Mouse (Mus musculus): ENCODE results near the gene Slc7a14. TPM values are rescaled to one million over a fixed set of nuclear protein-coding genes. Genes with fewer than 3 reads are reported as not detected.

Gene Slc7a14
- total RNA-seq, 2 experiments from 2014 or later: 0.07 to 0.14 TPM

GRCm38 (mm10) chr3:31208046-31208445 lies 102.1 kb downstream of the Slc7a14 start:
- DNase-seq: no peak

DNA sequence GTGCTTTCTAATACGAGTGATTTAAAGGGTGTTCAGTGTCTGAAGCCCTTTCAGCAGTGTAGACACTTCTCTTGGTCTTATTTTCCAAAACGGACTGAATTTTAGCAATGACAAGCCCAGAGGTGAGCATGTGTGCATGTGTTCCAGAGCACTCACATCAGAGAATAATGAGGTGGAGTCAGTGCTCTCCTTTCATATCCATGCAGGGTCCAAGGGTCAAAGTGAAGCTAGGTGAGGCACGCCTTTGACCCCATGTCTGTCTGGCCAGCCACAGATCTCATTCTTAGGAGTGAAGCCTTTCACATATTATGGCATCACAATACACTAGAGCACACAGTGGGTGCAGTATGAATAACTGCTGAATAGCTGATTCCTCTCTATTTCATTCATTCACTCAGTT lies 105.0 kb downstream of the Slc7a14 start:
- DNase-seq: no peak

DNA sequence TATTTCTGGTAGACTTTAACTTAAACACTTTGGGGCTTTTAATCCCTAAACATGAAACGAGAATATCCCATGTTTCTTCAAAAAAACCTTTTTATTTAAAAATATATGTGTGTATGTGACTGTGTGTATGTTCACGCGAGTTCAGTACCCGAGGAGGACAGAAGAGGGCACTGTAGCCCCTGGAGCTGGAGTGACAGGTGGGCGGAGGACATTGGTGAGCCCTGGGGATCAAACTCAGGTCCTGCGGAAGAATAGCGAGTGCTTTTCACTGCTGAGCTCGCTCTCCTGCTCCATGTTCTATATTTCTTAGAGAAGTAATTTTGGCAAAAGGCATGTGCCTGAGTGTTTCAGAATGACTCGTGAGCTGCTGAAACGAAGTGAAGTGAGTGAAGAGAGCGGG lies 106.2 kb downstream of the Slc7a14 start:
- no peak for DNase-seq

DNA sequence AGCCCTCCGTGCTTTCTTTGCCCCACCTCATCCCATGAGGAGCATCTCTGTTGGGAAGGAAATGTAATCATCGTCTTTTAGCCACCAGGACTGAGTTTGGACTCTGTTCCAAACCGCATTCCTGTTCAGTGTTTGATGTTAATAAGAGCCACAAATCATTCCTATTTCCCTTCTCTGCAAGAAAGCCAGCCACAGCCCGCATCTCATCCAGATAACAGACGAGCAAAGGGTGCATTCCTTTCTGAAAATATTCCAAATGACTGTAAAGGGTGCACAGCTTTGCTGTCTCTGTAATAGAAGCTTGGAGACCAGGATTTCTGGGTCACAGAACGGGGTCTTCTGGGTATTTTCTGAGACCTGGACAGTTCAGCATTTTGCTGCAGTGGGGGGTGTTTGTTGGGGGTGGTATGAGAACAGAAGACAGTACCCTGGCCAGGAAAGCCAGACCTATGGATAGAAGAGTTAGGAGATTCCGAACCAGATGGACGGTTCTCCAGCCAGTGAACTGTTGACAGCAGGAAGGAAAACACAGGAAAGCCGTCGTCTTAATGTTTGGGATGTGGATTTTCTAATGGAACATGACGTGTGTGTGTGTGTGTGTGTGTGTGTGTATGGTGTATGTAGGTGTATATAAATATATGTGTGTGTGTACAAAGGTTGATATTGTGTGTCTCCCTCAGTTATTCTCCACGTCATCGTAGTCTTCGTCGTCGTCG lies 110.9 kb downstream of the Slc7a14 start:
- no peak for DNase-seq

DNA sequence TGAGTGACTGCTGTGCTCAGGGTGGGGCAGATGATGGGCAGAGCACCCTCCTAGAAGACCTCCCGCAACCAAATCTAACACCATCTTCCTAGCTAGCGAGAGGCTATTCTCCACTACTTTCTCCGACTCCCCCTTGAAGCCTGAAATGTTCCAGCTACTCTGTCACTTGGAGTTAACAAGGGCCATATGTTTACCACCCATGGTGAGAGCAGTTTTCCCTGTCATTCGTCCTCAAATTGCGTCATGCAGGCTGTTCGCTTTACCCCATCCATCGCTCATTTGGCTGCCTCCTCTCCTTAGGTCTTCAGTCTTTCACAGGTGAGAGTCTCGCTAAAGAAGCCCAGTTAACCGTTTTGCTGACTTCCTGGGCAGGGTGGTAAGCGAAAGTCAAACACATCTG lies 118.8 kb downstream of the Slc7a14 start:
- DNase-seq: no peak

DNA sequence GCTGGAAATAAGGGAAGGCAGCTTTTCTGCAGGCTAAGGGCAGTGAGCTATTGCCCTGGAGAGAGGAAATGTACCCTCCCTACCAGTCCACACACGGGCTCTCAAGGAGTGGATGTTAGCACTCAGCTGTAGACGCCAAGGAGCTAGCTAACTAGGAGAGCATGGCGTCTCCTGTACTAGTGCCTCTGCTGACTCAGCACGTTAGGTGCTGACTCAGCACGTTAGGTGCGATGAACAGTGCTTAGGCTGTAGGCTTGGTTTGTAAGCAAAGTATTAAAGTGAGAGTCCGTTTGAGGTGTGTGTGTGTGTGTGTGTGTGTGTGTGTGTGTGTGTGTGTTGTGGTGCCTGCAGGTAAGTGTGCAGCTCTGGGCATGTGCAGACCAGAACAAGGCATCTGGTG lies 119.8 kb downstream of the Slc7a14 start:
- DNase-seq: no peak

GRCm38 (mm10) chr3:31166365-31166871 lies 143.8 kb downstream of the Slc7a14 start:
- no peak for DNase-seq

- no peak for DNase-seq
Observed at GRCm38 (mm10) chr3:31165803-31166202, 144.4 kb downstream of the Slc7a14 start.

GRCm38 (mm10) chr3:31162860-31163259 lies 147.3 kb downstream of the Slc7a14 start:
- DNase-seq: no peak

DNA sequence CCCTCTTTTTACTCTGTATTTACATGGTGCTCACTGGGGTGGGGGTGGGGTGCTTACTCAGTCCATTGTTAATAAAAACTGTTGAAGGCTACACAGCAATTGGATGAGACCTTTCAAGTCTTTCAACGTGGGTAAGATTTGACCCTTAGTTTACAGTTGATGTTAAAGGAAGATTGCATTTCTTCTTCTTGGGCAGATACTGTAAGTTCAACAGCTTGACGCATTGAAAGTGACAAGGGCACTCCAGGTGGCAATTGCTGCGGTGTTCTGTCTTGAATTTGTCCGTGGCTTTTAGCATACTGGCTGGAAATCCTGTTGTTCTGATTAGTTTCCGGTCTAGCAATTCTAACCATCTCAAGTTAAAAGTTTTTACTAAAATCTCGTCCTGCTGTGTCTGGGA lies 148.8 kb downstream of the Slc7a14 start:
- DNase-seq: no peak

DNA sequence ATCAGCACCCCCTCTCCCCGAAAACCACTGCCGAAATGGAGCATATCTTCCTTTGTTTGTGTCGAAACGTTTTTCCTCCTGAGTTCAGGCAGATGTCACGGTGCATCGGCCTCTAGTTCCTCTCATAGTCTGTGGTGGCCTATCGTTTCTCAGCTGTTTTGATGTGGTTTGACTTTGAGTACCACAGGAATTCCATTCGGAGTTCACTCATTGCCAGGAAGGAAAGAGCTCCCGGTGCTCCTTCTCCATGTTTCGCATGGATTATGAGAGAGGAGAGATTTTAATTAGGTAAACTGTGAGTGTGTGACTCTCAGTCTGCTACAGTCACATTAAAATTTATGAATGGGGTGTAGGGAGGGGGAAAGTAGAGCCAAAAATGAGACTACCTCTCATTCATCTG lies 150.1 kb downstream of the Slc7a14 start:
- no peak for DNase-seq

- DNase-seq: no peak
Observed at GRCm38 (mm10) chr3:31157776-31158175, 152.4 kb downstream of the Slc7a14 start.

- no peak for DNase-seq
Observed at GRCm38 (mm10) chr3:31156126-31156525, 154.1 kb downstream of the Slc7a14 start.

Other genes starting within 250 kb of the Slc7a14 start
- 10 to 100 TPM; 17.6 to 19.3 TPM for gene Skil, start 215.3 kb downstream of the Slc7a14 start, total RNA-seq (2021)
- gene Cldn11, start 160.5 kb downstream of the Slc7a14 start, total RNA-seq (2021): 1 to 10 TPM in 1 of 2 experiments, under 1 TPM in 1; 0.95 to 2.0 TPM

Measured in gastrocnemius, postnatal 10 days (tissue).